Mouse (Mus musculus) E14TG2a.4 (cell line): ENCODE data around the gene Smad9.

ENCODE experiments used
- CTCF ChIP-seq: conservative IDR thresholded peaks from 2 replicates; pipeline ENCODE4 v1.5.1; 2014; ENCODE audit warnings: low read length
- NANOG ChIP-seq: IDR thresholded peaks from 2 replicates; pipeline ENCODE4 v1.6.1; 2014; ENCODE audit warnings: borderline replicate concordance, low read length, mixed read lengths
- POU5F1 ChIP-seq: IDR thresholded peaks from 2 replicates; pipeline ENCODE4 v1.6.1; 2014; ENCODE audit warnings: low read length, borderline replicate concordance

- TF ChIP-seq CTCF = no peak
- TF ChIP-seq POU5F1 = no peak
- TF ChIP-seq NANOG = no peak
Observed at GRCm38 (mm10) chr3:54791822-54792677, 36.7 kb downstream of the Smad9 start.
